Mouse (Mus musculus) lung, postnatal 0 days (tissue): Measurements from ENCODE around the gene Metap1.

Source experiments
- CTCF ChIP-seq: IDR thresholded peaks from 2 replicates; pipeline ENCODE4 v1.5.1; 2016; ENCODE audit warnings: antibody characterized with exemption, mild to moderate bottlenecking
- EP300 ChIP-seq: IDR thresholded peaks from 2 replicates; pipeline ENCODE4 v1.6.1; 2016; ENCODE audit warnings: antibody characterized with exemption, mild to moderate bottlenecking, control low read depth

GRCm38 (mm10) chr3:138506749-138507148 lies 17.4 kb upstream of the Metap1 start:
- TF ChIP-seq CTCF (peak; percentile 67), EP300 (no peak)
